Mouse (Mus musculus): ENCODE results near the gene F830045P16Rik. TPM values are rescaled to one million over a fixed set of nuclear protein-coding genes. Genes with fewer than 3 reads are reported as not detected.

Gene F830045P16Rik
- polyA plus RNA-seq, 1 experiment from 2014 or later = 0.09 TPM

- H3K27ac ChIP-seq = no peak overlapping the region
- H3K9me3 ChIP-seq = no peaks in the 10 kb centered on the region
- H3K4me3 ChIP-seq (replicated peaks) = no peak overlapping the region
- H3K4me1 ChIP-seq = no peaks in the 10 kb centered on the region
- H3K9ac ChIP-seq = no peak overlapping the region
- no peaks in the 10 kb centered on the region for H3K27me3 ChIP-seq (replicated peaks)
- WGBS = 64% methylated on average over 1 of the region's 1 CpGs
- ATAC-seq (ENCODE audit: insufficient read depth, low FRiP score, low read depth) = no peak
- H3K36me3 ChIP-seq = no peaks in the 10 kb centered on the region
- H3K4me2 ChIP-seq = no peak overlapping the region
These were observed 101.2 kb downstream of the F830045P16Rik start for GRCm38 (mm10) chr2:129435154-129435553.

- Histone ChIP-seq H3K27me3 (replicated peaks) (no peaks in the 10 kb centered on the region), H3K36me3 (no peaks in the 10 kb centered on the region), H3K4me1 (no peaks in the 10 kb centered on the region), H3K9ac (no peak overlapping the region), H3K27ac (no peak overlapping the region), H3K4me3 (replicated peaks) (no peak overlapping the region), H3K9me3 (no peaks in the 10 kb centered on the region), H3K4me2 (no peak overlapping the region)
- ATAC-seq (ENCODE audit: insufficient read depth, low FRiP score, low read depth) = no peak
- WGBS = 67% methylated on average over 3 of the region's 3 CpGs
These were observed 112.7 kb downstream of the F830045P16Rik start for GRCm38 (mm10) chr2:129423741-129424140.

GRCm38 (mm10) chr2:129420897-129421561 lies 115.4 kb downstream of the F830045P16Rik start:
- Histone ChIP-seq H3K27me3 (replicated peaks) (no peaks in the 10 kb centered on the region), H3K9ac (no peak overlapping the region), H3K36me3 (no peaks in the 10 kb centered on the region), H3K27ac (no peak overlapping the region), H3K4me2 (no peak overlapping the region), H3K4me1 (no peaks in the 10 kb centered on the region), H3K4me3 (replicated peaks) (no peak overlapping the region), H3K9me3 (no peaks in the 10 kb centered on the region)
- WGBS = 66% methylated on average over 10 of the region's 10 CpGs
- no peak for ATAC-seq (ENCODE audit: insufficient read depth, low FRiP score, low read depth)

GRCm38 (mm10) chr2:129419361-129419880 lies 117.0 kb downstream of the F830045P16Rik start:
- Histone ChIP-seq H3K4me3 (replicated peaks) (no peak overlapping the region), H3K9ac (no peak overlapping the region), H3K4me1 (no peaks in the 10 kb centered on the region), H3K27ac (no peak overlapping the region), H3K27me3 (replicated peaks) (no peaks in the 10 kb centered on the region), H3K4me2 (no peak overlapping the region), H3K9me3 (no peaks in the 10 kb centered on the region), H3K36me3 (no peaks in the 10 kb centered on the region)
- WGBS = 81% methylated on average over 3 of the region's 3 CpGs
- no peak for ATAC-seq (ENCODE audit: insufficient read depth, low FRiP score, low read depth)

DNA sequence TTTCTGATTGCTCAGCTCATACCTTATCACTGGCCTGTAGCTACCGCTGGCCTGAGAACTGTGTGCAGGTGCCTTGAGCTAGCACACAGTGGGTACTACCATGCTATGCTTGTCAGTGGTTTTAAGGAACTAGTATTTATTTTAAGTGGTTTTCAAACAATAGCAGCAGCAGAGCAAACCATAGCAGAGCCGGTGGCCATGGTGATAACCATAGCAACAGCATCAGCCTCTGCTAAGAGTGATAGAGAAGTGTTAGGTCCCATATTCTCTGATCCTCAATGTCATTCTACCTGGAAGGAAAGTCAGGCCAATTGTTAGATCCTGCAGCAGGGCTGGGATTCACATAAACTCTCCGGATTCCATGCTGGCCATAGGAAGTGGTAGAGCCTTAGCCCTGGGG lies 121.8 kb downstream of the F830045P16Rik start:
- no peaks in the 10 kb centered on the region for H3K27me3 ChIP-seq (replicated peaks)
- WGBS = 79% methylated on average over 3 of the region's 3 CpGs
- H3K36me3 ChIP-seq = no peaks in the 10 kb centered on the region
- ATAC-seq (ENCODE audit: insufficient read depth, low FRiP score, low read depth) = no peak
- no peak overlapping the region for H3K9ac ChIP-seq
- no peaks in the 10 kb centered on the region for H3K9me3 ChIP-seq
- no peak overlapping the region for H3K4me2 ChIP-seq
- no peaks in the 10 kb centered on the region for H3K4me1 ChIP-seq
- no peak overlapping the region for H3K4me3 ChIP-seq (replicated peaks)
- H3K27ac ChIP-seq = no peak overlapping the region

- WGBS = 46% methylated on average over 6 of the region's 6 CpGs
- no peaks in the 10 kb centered on the region for H3K4me1 ChIP-seq
- H3K4me2 ChIP-seq = no peak overlapping the region
- no peaks in the 10 kb centered on the region for H3K36me3 ChIP-seq
- no peaks in the 10 kb centered on the region for H3K9me3 ChIP-seq
- no peaks in the 10 kb centered on the region for H3K27me3 ChIP-seq (replicated peaks)
- H3K27ac ChIP-seq = no peak overlapping the region
- no peak overlapping the region for H3K4me3 ChIP-seq (replicated peaks)
- H3K9ac ChIP-seq = no peak overlapping the region
- ATAC-seq (ENCODE audit: insufficient read depth, low FRiP score, low read depth) = no peak
These were observed 122.9 kb downstream of the F830045P16Rik start for GRCm38 (mm10) chr2:129413488-129413887.

GRCm38 (mm10) chr2:129411651-129412050 lies 124.8 kb downstream of the F830045P16Rik start:
- Histone ChIP-seq H3K4me1 (no peaks in the 10 kb centered on the region), H3K9ac (no peak overlapping the region), H3K36me3 (no peaks in the 10 kb centered on the region), H3K27ac (no peak overlapping the region), H3K4me2 (no peak overlapping the region), H3K27me3 (replicated peaks) (no peaks in the 10 kb centered on the region), H3K9me3 (no peaks in the 10 kb centered on the region), H3K4me3 (replicated peaks) (no peak overlapping the region)
- ATAC-seq (ENCODE audit: insufficient read depth, low FRiP score, low read depth) = no peak
- 58% methylated on average over 3 of the region's 3 CpGs for WGBS

DNA sequence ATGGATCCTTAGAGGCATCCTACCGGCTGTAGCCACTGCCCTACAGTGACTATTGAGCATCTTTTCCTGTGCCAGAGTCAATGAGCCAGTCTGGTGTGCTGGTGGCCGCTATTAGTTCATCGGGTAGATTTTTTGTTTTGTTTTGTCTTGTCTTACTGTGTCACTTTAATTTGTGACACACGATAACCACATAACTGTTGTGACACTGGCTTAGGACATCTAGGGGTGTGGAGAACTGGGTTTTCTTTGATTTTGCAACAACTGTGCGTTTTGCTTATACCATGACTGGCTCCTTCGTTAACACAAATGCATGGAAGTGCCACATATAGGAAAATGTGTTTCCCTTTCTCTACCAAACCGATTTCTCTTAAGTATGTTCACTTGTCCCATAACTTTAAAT lies 126.1 kb downstream of the F830045P16Rik start:
- no peak for ATAC-seq (ENCODE audit: insufficient read depth, low FRiP score, low read depth)
- 85% methylated on average over 7 of the region's 7 CpGs for WGBS
- Histone ChIP-seq H3K9me3 (no peaks in the 10 kb centered on the region), H3K27me3 (replicated peaks) (no peaks in the 10 kb centered on the region), H3K4me1 (no peaks in the 10 kb centered on the region), H3K27ac (no peak overlapping the region), H3K4me3 (replicated peaks) (no peak overlapping the region), H3K4me2 (no peak overlapping the region), H3K36me3 (no peaks in the 10 kb centered on the region), H3K9ac (no peak overlapping the region)

GRCm38 (mm10) chr2:129408476-129408875 lies 127.9 kb downstream of the F830045P16Rik start:
- WGBS = 17% methylated on average over 18 of the region's 18 CpGs

More at GRCm38 (mm10) chr2:129408476-129408875, 127.9 kb downstream of the F830045P16Rik start:
- Histone ChIP-seq H3K27me3 (replicated peaks) (no peaks in the 10 kb centered on the region), H3K27ac (no peak overlapping the region), H3K4me1 (no peaks in the 10 kb centered on the region), H3K4me2 (no peak overlapping the region), H3K9ac (no peak overlapping the region), H3K4me3 (replicated peaks) (no peak overlapping the region), H3K36me3 (no peaks in the 10 kb centered on the region), H3K9me3 (no peaks in the 10 kb centered on the region)
- peak; percentile 53; the same call in 1 of the 2 replicates for ATAC-seq (ENCODE audit: insufficient read depth, low FRiP score, low read depth)

Other genes with a start within 250 kb of the F830045P16Rik start
- gene Ckap2l, start 239.4 kb downstream of the F830045P16Rik start, polyA plus RNA-seq (2015; fragmentation: Nextera tagmentation; extraction: Ambion mirVana) = 32.7 and 35.4 TPM in 2 replicates
- 0.22 and 0.68 TPM in 2 replicates for gene Il1a, start 226.6 kb downstream of the F830045P16Rik start, polyA plus RNA-seq (2015; fragmentation: Nextera tagmentation; extraction: Ambion mirVana)
- gene Il1b, start 165.5 kb downstream of the F830045P16Rik start, polyA plus RNA-seq (2015; fragmentation: Nextera tagmentation; extraction: Ambion mirVana) = 0.15 TPM in 2 replicates
- gene Sirpa, start 56.2 kb upstream of the F830045P16Rik start, polyA plus RNA-seq (2015; fragmentation: Nextera tagmentation; extraction: Ambion mirVana) = 25.0 and 30.8 TPM in 2 replicates
- 0.26 and 0.31 TPM in 2 replicates for gene Pdyn, start 163.2 kb upstream of the F830045P16Rik start, polyA plus RNA-seq (2015; fragmentation: Nextera tagmentation; extraction: Ambion mirVana)